Mouse (Mus musculus) frontal cortex, adult 2 months (tissue): Measurements from ENCODE around the gene Rabggta. TPM values are rescaled to one million over a fixed set of nuclear protein-coding genes. Genes with fewer than 3 reads are reported as not detected.
A peak's percentile ranks its signal among the peaks of the same experiment; 100 is the strongest.

ENCODE experiments used
- DNase-seq, 2 experiments: peaks; one replicate each; pipeline ENCODE4 v3.0.0; 2022; ENCODE audit warnings: low spot score in 1 of 2; ENCODE audit errors: extremely low spot score in 1 of 2
- polyA plus RNA-seq: library from polyadenylated mRNA; depleted of rRNA; stranded (reverse); fragments of >200 nt; gene quantifications from 2 replicates; pipeline ENCODE4 v1.2.3, GENCODE M21; 2012; rRNA removed

Rabggta gene
- polyA plus RNA-seq, result 60.7 and 64.3 TPM in 2 replicates

DNA sequence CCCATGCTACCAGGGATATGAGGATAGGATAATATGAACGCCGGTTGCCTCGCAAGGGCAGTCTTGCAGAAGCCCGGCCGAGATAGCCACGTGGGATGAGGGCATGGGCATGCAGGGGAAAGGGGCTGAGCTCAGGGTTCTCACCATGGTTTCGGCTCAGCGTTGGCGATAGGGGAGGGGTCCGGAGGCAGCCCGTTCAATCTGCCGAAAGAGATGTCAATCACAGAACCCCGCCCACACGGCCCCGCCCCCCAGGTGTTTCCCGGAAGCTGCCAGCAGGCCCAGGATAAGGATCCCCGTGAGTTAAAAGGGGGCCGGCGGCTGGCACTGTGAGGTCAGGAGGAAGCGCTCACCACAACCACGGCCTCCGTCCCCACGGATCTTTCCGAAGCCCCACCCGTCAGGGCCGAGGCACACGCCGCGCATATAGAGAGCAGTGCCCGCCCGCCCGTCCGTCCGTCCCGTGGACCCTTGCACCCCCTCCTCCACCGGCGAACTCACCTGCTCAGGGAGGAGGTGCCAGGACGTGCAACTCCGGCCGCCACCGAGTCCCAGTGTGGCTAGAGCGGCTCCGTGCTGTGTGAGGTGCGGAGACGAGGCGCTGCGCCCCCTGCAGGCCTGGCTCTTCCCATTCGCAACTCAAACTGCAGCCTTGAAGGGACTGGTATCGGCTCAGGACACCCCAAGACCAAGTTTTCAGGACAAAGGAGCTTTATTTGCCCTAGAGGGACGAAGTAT, at the start of gene Rabggta:
TSS of gene Rabggta (minus strand) at position 564 of the 738 bp plus-strand sequence.
- DNase-seq, result peak; percentile 85 to 95

DNA sequence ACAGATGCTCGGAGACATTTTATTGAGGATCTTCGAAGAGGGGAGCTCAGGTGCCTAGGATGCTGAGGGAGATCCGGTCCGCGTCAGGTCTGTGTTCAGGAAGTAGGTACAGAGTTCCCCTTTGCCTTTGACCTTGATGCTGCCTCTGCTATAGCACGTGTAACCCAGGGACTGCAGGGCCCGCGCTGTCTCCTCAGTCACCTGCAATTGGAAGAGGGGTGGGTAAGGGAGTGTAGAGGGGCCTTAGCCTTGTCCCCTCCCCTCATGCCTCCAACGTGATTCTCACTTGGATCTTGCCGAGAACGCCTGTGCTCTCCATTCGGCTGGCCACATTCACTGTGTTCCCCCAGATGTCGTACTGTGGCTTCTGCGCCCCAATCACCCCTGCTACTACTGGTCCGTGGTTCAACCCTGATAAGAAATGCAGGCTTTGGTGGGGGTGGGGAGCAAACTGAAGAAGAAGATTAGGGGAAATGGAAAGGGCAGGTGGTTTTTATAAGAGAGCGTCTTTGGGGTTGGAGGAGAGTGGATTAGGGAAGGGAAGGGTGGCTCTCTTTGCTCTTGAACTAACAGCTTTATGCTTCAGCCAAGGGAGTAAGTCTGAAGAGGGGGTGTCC, 47.1 kb upstream of the Rabggta start:
- no peak for DNase-seq

DNA sequence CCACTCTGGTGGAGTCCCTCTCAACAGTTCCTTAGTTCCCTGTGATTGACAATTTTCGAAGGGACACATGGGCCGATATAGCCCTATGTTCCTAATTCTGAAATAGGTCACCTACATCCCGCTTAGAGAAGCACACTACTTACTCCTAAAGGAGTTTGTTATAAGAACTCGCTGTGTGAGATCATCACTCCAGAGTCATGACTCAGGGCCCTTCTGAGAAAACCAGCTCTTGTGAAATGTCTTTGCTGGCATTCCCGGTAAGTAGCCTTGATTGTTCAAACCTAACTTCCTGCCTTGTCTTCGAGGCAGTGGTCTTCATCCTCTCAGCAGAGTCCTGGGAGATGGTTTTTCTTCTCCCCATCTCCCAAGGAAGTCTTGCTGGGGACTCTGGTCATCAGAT, 46.5 kb upstream of the Rabggta start:
- no peak for DNase-seq

DNA sequence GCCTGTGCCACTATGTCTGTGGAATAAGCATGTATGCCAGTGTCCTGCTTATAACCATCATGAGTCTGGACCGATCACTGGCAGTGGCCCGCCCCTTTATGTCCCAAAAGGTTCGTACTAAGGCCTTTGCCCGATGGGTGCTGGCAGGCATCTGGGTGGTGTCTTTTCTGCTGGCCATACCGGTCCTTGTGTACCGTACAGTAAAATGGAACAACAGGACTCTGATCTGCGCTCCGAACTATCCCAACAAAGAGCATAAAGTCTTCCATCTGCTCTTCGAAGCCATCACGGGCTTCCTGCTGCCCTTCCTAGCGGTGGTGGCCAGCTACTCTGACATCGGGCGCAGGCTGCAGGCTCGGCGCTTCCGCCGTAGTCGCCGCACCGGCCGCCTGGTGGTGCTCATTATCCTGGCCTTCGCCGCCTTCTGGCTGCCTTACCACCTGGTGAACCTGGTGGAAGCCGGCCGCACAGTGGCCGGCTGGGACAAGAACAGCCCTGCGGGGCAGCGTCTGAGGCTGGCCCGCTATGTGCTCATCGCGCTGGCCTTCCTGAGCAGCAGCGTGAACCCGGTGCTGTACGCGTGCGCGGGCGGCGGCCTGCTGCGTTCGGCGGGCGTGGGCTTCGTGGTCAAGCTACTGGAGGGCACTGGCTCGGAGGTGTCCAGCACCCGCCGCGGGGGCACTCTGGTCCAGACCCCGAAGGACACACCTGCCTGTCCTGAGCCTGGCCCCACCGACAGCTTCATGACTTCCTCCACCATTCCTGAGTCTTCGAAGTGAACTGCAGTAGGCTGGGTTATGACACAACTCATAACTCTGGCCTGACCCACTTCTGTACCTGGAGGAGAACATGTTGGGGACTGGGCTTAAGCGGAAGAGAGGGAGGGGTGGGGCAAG, 45.7 kb upstream of the Rabggta start:
- DNase-seq, result peak in 1 of 2 experiments; percentile 37

DNA sequence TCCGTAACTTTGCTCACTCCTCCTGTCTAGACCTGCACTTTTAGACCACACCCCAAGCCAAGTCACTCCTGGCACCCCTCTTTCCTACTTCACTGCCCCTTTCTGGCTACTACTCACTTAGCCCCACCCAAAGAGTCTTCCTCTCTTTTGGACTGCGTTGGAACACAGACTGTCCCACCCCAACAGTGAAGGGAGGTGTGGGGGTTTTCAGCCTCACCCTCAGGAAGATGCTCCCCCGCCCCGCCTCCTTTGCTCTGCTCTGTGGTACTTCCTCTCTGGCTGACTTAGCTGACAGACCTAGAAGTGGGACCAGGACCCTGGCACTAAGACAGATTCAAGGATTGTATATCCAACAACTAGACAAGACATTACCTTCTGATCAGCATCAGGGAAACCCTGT, 43.6 kb upstream of the Rabggta start, which contains the start of gene Ltb4r1:
TSS of gene Ltb4r1 (plus strand) at position 267 of the 400 bp plus-strand sequence.
- no peak for DNase-seq

DNA sequence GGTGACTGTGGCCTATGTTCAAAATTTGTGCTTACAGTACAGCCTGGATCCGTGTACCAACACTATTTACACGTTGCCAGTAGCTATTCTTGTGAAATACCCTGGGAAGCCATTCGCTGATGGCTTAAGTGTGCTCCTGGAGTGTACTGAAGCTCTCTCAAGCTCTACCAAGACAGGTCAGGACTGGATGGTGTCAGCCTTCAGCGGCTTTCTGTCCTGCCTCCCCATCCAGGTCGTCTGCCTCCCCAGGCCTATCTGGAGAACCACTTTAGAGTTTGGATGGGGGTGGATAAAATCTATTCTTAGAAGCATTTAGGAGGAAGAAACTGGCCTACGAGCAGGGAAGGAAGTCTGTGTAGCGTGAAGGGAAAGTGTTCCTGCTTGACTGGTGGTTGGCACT, 41.1 kb upstream of the Rabggta start:
- DNase-seq, result no peak

DNA sequence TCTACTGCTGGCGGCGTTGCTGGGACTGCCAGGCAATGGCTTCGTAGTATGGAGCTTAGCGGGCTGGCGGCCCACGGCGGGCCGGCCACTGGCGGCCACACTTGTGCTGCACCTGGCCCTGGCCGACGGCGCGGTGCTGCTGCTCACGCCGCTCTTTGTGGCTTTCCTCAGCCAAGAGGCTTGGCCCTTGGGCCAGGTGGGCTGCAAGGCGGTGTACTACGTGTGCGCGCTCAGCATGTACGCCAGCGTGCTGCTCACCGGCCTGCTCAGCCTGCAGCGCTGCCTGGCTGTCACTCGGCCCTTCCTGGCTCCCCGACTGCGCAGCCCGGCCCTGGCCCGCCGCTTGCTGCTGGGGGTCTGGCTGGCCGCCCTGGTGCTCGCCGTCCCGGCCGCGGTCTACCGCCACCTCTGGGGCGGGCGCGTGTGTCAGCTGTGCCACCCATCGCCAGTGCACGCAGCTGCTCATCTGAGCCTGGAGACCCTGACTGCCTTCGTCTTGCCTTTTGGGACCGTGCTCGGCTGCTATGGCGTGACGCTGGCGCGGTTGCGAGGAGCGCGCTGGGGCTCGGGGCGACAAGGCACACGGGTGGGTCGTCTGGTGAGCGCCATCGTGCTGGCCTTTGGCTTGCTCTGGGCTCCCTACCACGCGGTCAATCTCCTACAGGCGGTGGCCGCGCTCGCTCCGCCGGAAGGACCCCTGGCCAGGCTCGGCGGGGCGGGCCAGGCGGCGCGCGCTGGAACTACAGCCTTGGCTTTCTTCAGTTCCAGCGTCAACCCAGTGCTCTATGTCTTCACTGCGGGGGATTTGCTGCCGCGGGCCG, 40.1 kb upstream of the Rabggta start:
- DNase-seq, result no peak

DNA sequence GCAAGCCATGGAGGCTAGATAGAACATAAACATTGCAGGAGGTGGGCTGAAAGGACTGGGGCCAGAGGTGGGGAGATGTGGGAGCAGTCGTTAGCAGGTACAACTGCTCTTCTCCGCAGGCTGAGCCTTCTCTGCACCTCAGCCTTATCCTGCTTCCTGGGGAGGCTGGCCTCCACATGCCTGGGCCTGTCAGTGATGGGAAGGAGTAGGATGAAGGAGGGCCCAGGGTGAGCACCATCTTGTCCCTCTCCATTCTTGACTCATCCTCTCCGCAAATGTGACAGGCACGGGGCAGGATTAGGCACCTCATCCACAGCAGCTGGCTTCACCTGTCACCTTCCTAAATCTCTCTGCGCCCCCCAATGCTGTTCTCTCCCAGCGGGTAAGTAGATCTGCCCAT, 39.1 kb upstream of the Rabggta start, which contains the start of gene Ltb4r2:
TSS of gene Ltb4r2 (plus strand) at position 266 of the 400 bp plus-strand sequence.
- DNase-seq, result no peak

DNA sequence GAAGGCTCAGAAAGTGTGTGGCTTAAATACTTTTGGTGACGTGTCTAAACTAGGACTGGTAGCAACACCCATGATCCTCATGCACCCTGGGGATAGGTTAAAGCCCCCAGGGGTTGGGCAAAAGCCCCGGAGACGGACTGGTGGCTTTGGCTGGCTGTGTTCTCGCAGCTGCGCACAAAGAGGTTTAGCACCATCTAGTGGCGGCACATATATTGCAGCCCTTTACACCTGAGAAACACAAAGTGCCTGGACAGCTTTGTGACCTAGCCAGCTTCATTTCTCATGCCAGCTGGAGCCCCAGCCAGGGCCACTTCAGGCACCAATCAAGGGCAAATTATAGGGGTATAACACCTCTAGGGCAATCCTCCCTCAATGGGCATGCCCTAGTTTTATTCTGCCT, 38.1 kb upstream of the Rabggta start:
- DNase-seq, result peak; percentile 59 to 94

DNA sequence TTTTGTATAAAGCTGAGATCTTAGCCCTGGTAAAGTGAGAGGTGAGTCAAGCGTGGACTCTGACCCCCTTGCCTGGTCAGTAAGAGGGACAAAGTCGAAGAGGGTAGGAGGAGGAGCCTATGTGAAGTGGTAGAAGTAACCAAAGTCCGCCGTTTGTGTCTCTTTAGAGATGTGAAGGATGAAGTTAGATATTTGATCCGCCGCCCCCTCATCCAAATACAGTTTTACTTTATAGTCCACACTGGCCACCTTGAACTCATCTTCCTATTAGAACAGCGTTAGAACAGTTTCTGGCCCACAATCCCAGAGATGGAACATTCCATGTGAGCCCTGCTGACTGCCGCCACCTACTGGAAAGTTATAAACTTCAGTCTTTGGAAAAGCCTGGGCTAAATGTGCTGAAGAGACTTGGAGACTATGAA, 36.3 kb upstream of the Rabggta start, which contains the start of gene Cideb:
TSS of gene Cideb (minus strand) at position 96 of the 422 bp plus-strand sequence.
- peak in 1 of 2 experiments; percentile 74 for DNase-seq

DNA sequence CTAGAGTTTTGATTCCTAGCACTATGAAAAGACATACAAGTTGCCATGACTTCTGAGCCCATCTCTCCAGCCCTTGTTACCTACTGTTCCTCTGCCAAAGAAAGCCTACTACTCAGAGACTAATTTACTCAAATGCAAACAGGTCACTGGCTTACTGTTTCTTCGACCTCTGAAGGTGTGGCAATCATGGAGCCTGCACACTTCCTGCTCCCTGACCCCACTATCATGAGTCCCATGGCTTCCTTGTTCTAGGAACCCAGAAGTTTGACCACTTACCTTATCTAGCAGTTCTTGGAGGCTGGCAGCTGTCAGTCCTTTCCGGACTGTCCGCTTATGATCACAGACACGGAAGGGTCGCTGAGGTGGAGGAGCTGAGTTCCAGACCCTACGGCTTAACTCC, 35.5 kb upstream of the Rabggta start:
- DNase-seq, result no peak

DNA sequence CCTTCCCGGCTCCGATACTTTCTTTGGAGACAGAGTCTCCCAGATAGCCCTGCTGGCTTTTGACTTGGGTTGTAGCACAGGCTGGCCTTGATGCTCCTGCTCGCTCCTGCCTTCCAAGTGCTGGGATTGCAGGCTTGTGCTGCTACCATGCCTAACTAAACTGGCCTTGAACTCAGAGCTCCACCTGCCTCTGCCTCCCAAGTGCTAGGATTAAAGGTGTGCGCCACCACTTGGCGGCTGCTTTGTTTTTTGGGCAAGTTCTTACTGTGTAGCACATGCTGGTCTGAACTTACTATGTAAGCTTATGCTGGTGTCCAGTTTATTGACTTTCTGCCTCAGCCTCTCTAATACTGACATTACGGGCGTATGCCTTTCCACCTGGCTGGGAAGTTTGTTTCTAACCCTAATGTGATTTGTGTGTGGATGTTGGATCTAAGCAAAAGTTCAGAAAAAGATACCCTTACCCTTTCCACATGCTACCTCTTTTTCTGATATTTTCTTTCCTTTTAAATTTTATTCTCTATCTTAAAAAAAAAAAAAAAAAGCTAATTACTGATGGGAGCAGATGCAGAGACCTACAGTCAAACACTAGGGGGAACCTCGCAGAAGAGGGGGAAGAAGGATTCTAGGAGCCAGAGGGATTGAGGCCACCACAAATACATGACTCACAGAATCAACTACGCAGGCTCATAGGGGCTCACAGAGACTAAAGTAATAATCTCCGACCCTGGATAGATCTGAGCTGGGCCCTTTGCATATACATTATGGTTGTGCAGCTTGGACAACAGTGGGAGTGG, 25.2 kb upstream of the Rabggta start:
- no peak for DNase-seq

DNA sequence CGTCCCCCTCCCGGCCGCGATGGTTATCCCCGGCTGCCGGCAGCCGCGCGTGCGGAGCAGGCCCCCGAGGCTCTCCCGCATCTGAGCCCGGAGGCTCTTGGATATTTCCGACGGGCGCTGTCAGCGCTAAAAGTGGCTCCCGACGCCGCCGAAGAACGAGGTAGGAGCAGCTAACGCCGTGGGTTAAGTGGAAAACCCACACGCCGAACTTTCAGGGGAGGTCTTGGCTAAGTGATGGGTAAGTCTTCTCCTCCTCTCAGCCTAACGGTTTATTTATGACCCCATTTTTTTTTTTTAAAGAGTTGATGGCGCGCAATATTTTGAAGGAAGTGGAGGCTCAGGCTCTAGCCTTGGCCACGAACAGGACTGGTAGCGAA, 23.8 kb upstream of the Rabggta start:
- no peak for DNase-seq

DNA sequence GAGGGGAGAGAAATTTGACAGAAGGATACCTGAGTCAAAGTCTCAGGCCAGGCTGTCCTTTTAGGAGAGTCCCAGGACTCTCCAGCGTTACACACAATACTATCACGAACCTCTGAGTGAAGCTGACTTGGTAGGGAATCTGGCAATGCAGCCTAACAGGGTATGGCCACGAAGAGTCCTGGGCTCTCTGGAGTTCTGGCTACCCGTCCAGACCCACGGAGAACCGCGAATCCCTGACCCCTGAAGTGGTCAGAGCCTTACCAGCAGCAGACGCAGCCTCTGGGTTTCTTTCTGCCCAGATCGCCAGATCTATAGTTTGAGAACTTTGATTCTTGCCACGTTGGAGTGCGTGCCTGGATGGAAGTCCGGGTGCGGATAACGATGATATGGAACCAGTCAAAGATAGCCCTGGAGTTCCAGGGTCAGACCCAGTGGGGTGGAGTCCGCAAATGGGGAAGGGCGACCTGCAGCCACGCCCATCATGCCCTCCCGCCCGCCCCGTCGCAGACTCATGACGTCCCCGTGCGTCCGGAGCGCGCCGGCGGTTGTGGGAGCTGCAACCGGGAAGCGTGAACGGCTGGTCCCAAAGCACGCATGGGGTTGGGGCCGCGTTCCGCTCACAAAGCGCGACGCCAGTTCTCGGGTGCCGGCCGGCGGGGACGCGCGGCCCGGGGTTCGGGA, 23.3 kb upstream of the Rabggta start, which contains the start of the genes Dhrs1 and Nop9:
TSS of gene Dhrs1 (minus strand) at position 511 of the 681 bp plus-strand sequence.
TSS of gene Nop9 (plus strand) at position 514 of the 681 bp plus-strand sequence.
- peak; percentile 71 to 88 for DNase-seq

DNA sequence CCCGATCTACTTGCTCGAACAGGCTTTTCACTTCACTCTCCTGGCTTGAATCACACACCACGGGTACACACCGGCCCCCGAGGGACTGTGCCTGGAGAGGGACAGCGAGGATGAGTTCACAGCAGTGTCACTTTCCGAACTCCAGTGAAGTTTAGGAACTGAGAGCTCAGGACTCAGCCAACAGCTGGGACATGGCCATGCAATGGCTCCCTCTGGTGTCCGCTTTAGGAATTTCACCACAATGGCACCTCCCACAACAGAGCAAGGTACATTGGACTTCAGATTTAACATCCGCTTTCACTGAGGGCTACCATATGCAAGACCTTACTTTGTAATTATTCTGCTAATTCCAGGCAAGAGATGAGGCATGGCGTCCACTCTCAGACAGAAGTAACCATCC, 21.6 kb upstream of the Rabggta start:
- peak; percentile 57 to 94 for DNase-seq

DNA sequence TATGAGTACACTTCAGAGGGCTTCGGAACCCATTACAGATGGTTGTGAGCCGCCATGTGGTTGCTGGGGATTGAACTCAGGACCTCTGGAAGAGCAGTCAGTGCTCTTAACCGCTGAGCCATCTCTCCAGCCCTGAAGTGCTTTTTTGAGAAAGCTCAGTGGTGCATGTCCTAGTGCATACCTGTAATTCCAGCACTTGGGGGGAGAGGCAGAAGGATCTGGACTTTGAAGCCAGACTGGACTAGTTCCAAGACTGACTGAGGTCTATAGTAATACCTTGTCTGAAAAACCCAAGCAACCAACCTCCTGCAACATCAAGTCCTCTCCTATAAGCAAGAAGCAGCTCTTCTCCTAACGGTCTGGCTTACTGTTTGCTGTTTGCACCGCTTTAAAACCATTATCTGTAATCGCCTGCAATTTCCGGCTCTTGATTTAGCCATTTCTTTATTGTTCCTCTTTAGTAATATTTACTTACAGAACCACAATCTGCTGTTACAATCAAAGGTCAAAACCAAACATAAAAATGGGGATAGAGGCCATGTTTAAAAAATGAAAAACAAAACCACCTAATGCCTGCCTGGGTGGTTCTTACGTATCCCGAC, 15.1 kb upstream of the Rabggta start:
- no peak for DNase-seq

DNA sequence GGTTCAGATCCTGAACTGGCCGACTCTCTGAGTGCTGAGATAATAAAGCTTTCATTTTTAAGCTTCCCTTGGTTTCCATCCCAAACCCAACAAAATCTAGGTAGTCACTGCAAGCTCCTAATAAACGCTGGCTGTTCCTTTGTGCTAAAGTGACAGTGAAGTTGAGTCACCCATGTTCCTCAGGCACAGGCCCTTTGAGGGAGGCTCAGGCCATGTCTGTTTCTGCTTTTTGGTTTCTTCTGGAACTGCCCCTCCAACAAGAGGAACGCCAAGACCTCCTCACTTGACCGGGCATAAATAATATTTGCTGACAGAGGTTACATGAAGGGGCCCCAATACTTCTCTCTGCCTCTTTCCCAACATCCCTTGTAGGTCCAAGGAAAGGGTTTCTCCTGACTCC, 13.7 kb upstream of the Rabggta start:
- DNase-seq, result no peak

DNA sequence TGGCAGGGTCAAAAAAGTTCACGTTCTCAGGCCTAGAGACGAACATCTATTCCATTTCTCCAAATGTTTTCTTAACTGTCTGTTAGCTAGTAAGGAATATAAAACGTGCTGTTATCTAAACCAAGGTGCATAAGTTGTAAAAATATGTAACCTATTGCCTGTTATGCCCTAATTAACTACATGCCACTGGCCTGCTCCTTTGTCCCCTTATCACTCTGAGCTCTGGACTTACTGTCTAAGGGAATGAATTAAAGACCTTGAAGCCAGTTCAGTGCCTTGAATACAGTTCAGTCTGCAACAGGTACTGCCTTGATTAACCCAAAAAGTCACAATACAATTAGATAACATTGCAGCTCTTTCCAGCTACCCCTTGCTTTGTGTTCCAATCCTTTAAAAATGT, 13.3 kb upstream of the Rabggta start:
- no peak for DNase-seq
